Mouse (Mus musculus) embryo, embryonic 11 days (tissue): ENCODE measurements around the gene Crlf3.
"Not testable (repeated sequence)": the region's sequence is repeated elsewhere in the genome, so short reads cannot be mapped to it uniquely, and the experiment has no call there.

Source experiments
- DNase-seq: peaks from one replicate; pipeline ENCODE4 v3.0.0-alpha.2; 2015

The Crlf3 gene

DNA sequence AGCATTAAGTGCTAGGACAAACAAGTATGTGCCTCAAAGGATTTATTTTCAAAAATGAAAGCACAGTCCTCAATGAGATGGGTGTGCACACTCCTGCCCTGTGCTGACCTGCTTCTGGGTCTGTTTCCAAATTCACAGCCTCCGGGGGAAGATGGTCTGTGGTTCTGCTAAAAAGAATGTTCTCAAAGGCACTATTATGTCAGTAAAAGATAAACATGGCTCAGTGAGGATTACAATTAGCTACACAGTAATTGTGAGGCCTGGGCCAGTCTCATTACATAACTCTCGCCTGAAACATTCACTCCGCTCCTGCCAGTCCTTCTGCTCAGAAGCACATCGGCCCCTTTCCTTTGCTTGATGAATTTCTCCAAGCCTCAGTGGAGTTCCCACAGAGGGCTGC is 18.6 kb downstream of the Crlf3 start:
- no peak for DNase-seq

- DNase-seq, result no peak
Measured at GRCm38 (mm10) chr11:80056141-80056540, 24.6 kb downstream of the Crlf3 start.

DNA sequence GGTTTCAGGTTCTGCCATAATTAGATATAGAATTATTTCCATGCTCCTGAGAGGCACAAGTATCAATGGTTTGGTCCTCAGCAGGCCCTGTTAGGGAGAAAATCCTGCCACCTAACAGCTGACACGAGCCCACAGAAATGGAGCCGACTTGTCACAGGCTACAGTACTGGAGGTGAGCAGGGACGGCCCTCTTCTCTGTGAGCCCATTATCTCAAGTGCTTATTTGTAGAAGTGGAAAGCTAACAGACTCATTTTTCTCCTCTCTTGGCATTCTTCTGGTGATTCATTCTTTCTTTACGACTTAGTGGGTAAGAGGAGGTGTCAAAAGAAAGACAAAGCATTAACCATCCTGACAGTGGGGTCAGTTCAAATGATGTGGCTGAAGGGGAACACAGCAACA is 26.1 kb downstream of the Crlf3 start:
- DNase-seq, result no peak

GRCm38 (mm10) chr11:80053171-80053570 is 27.6 kb downstream of the Crlf3 start:
- no peak for DNase-seq

- DNase-seq, result no peak
Measured at GRCm38 (mm10) chr11:80052456-80052855, 28.3 kb downstream of the Crlf3 start.

- DNase-seq, result peak; percentile 17
Measured at GRCm38 (mm10) chr11:80050088-80050487, 30.7 kb downstream of the Crlf3 start.

DNA sequence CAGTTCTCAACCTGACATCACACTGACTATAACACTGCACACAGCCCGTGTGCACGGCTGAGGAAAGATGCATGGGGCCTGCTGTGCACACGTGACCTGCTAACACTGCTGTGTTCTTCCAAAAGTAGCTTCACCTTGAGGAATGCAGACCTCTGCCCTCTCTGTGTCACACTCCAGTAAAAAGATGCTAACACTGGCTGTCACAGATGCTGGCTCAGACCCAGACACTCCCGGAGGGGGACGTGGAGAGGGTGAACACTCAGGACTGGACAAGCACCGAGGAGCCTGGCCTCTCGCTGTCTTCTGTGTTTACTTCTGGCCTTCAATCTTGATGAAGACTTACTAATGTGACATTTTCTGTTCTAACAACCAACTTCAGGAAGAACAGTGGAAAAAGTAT is 33.9 kb downstream of the Crlf3 start:
- no peak for DNase-seq

DNA sequence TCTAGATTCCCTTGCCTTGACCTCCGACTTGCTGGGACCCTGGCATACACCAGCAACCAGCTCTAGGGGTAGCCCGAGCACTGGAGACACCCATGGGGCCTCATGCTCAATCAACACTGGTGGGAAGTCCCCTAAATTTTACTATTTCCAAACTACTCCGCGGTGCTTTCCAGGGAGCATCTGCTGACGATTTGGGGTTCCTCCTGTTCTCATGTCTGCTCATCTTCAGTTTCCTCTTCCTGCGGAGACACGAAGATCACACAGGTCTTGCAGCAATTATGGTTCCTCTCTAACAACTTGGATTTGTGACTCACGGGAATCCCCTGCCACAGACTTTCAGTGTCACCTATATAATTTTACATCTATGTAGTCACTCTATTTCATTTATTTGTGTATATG is 37.4 kb downstream of the Crlf3 start:
- DNase-seq, result no peak

- peak; percentile 61 for DNase-seq
Measured at GRCm38 (mm10) chr11:80042615-80043418, 38.0 kb downstream of the Crlf3 start.

DNA sequence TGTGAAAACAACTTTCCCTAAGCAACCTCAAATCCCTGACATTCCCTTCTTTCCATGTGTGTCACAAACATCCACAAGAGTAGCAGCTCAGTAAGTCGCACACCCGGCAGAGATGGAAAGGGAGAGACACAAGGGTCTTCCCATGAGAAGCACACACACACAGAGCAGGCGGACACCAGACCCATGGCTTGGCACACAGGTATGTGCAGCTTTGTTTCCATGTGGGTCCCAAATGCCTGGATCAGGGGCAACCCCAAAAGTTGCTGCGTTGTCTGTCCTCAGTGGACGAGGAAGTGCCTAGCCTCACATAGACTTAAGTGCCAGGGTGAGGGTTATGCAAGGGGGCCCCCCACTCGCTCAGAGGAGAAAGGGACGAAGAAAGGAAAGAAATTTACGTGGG is 43.3 kb downstream of the Crlf3 start:
- DNase-seq, result no peak

DNA sequence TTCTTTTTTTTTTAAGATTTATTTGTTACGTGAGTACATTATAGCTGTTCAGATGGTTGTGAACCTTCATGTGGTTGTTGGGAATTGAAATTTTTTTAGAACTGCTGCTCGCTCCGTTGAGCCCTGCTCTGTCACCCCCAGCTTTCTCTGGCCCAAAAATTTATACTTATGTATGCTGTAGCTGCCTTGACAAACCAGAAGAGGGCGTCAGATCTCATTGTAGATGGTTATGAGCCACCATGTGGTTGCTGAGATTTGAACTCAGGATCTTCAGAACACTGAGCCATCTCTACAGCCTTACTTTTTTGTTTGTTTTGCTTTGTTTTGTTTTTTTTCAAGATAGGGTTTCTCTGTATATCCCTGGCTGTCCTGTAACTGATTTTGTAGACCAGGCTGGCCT is 59.5 kb downstream of the Crlf3 start:
- DNase-seq, result no peak

GRCm38 (mm10) chr11:80019792-80020191 is 61.0 kb downstream of the Crlf3 start:
- DNase-seq, result no peak

DNA sequence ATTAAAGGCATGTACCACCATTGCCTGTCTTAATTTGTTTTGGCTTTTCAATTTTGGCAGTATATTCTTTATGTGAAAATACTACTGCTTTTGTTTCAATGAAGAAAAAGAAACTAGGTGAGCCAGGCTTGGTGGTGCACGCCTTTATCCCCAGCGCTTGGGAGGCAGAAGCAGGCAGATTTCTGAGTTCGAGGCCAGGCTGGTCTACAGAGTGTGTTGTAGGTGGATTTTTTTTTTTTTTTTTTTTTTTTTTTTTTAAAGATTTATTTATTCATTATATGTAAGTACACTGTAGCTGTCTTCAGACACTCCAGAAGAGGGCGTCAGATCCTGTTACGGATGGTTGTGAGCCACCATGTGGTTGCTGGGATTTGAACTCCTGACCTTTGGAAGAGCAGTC is 64.3 kb downstream of the Crlf3 start:
- DNase-seq, result not testable (repeated sequence)
